Mouse (Mus musculus) liver, embryonic 15.5 days (tissue): Measurements from ENCODE around the gene Madcam1. TPM values are rescaled to one million over a fixed set of nuclear protein-coding genes. Genes with fewer than 3 reads are reported as not detected.

ENCODE experiments used
- ATAC-seq: fragments of 200-750 bp; cut with Nextera tagmentation; 2 replicates; pipeline ENCODE4 v1.8.0; 2017; ENCODE audit warnings: moderate number of reproducible peaks, mild to moderate bottlenecking, moderate library complexity; ENCODE audit not compliant: insufficient read depth
- H3K27ac ChIP-seq: fragments of 300-500 bp; sonication (generic); replicated peaks from 2 replicates; pipeline ENCODE4 v1.5.1; 2015; ENCODE audit warnings: mild to moderate bottlenecking, inconsistent platforms
- H3K27me3 ChIP-seq: fragments of 300-500 bp; sonication (generic); 2 replicates; pipeline ENCODE4 v1.6.1; 2015; ENCODE audit warnings: mild to moderate bottlenecking, inconsistent platforms
- H3K36me3 ChIP-seq: fragments of 300-500 bp; sonication (generic); replicated peaks from 2 replicates; pipeline ENCODE4 v1.6.1; 2015; ENCODE audit warnings: moderate library complexity, mild to moderate bottlenecking, inconsistent platforms
- H3K4me1 ChIP-seq: fragments of 300-500 bp; sonication (generic); replicated peaks from 2 replicates; pipeline ENCODE4 v1.6.1; 2015; ENCODE audit warnings: inconsistent platforms
- H3K4me2 ChIP-seq: fragments of 300-500 bp; sonication (generic); 2 replicates; pipeline ENCODE4 v1.6.1; 2015; ENCODE audit warnings: moderate library complexity, mild to moderate bottlenecking, inconsistent platforms
- H3K4me3 ChIP-seq: fragments of 300-500 bp; sonication (generic); replicated peaks from 2 replicates; pipeline ENCODE4 v1.5.1; 2015; ENCODE audit warnings: mild to moderate bottlenecking, inconsistent platforms
- H3K9ac ChIP-seq: fragments of 300-500 bp; sonication (generic); 2 replicates; pipeline ENCODE4 v1.6.1; 2015; ENCODE audit warnings: moderate library complexity, mild to moderate bottlenecking, inconsistent platforms
- H3K9me3 ChIP-seq: fragments of 300-500 bp; sonication (generic); replicated peaks from 2 replicates; pipeline ENCODE4 v1.6.1; 2016; ENCODE audit warnings: inconsistent platforms
- WGBS: fragments of 180-500 bp; shearing (Covaris S2); methylation state at CpG from one replicate; pipeline ENCODE4 v1.1.7; 2015; ENCODE audit warnings: mixed read lengths; ENCODE audit not compliant: insufficient replicate concordance; 5-methylcytosine and 5-hydroxymethylcytosine counted together
- polyA plus RNA-seq: library from polyadenylated mRNA; unstranded; fragments of >200 nt; fragmentation: Nextera tagmentation; extraction: Ambion mirVana; gene quantifications from 2 replicates; pipeline ENCODE4 v1.2.1, GENCODE M21; 2015

The Madcam1 gene
- polyA plus RNA-seq, 1 experiment from 2014 or later, result 0.26 TPM

- no peaks in the 10 kb centered on the region for H3K9me3 ChIP-seq
- no peak for ATAC-seq
- H3K4me2 ChIP-seq, result peak overlapping the region; percentile 61
- H3K27ac ChIP-seq, result peak overlapping the region; percentile 95
- peaks cover 46% of the 10 kb centered on the region for H3K36me3 ChIP-seq
- H3K4me1 ChIP-seq, result peaks cover 74% of the 10 kb centered on the region
- WGBS, result 28% methylated on average over 1 of the region's 1 CpGs
- peaks cover 45% of the 10 kb centered on the region for H3K27me3 ChIP-seq
- no peak overlapping the region for H3K4me3 ChIP-seq
- H3K9ac ChIP-seq, result no peak overlapping the region
Measured at GRCm38 (mm10) chr10:79713163-79713562, 48.8 kb downstream of the Madcam1 start.

DNA sequence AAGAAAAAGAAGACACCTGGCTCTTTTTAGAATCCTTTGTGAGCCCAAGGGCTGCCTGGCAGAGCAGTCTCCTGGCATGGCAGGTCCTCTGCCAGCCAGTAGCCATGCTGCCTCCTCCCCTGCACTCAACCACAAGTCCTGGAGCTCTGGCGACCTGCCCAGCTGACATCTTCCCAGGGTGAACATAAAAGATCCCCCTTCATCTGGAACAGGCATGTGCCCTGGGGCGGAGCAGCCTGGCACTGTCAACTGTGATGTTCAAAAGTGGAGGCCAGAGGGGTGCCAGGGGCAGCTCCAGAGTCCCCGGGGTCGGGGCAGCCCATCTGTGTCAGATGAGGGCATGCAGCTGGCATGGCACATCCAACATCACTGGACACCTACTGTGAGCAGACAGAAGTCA lies 50.6 kb downstream of the Madcam1 start:
- H3K27me3 ChIP-seq, result peaks cover 63% of the 10 kb centered on the region
- H3K9me3 ChIP-seq, result no peaks in the 10 kb centered on the region
- H3K9ac ChIP-seq, result no peak overlapping the region
- no peak overlapping the region for H3K4me2 ChIP-seq
- WGBS, result 53% methylated on average over 4 of the region's 4 CpGs
- peaks cover 28% of the 10 kb centered on the region for H3K36me3 ChIP-seq
- H3K27ac ChIP-seq, result no peak overlapping the region
- peaks cover 56% of the 10 kb centered on the region for H3K4me1 ChIP-seq
- H3K4me3 ChIP-seq, result no peak overlapping the region
- no peak for ATAC-seq

DNA sequence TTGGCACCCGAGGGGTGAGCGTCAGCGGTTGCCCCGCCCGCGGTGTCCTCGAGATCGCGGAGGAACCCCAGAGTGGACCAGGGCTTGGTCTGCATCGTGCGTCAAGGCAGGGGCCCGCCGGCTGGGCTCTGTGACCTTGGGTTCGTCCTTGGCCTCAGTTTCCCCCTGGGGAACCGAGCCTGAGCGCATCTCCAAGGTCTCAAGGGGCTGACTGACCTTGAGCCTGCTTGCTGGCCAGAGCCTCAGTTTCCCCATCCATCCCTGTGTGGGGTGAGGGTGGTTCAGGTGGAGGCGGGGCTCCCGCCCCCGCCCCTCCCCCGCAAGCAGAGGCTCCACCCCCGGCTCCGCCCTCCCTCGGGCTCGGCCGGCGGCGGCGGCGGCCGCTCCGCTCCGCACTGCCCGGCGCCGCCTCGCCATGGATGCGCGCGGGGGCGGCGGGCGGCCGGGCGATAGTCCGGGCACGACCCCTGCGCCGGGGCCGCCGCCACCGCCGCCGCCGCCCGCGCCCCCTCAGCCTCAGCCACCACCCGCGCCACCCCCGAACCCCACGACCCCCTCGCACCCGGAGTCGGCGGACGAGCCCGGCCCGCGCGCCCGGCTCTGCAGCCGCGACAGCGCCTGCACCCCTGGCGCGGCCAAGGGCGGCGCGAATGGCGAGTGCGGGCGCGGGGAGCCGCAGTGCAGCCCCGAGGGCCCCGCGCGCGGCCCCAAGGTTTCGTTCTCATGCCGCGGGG lies 52.1 kb downstream of the Madcam1 start, which contains the start of gene Hcn2:
Gene Hcn2, plus strand, starts transcription at position 381 of the 734 bp plus-strand sequence.
- H3K27ac ChIP-seq, result no peak within 1 kb of the TSS
- peak within 1 kb of the TSS; percentile 62 for H3K4me3 ChIP-seq
- H3K4me2 ChIP-seq, result peak within 1 kb of the TSS; percentile 88
- H3K27me3 ChIP-seq, result peaks cover 76% of the 10 kb centered on the region
- peaks cover 14% of the 10 kb centered on the region for H3K36me3 ChIP-seq
- peaks cover 43% of the 10 kb centered on the region for H3K4me1 ChIP-seq
- ATAC-seq, result no peak
- 2% methylated on average over 62 of the region's 91 CpGs for WGBS
- no peaks in the 10 kb centered on the region for H3K9me3 ChIP-seq
- no peak within 1 kb of the TSS for H3K9ac ChIP-seq

DNA sequence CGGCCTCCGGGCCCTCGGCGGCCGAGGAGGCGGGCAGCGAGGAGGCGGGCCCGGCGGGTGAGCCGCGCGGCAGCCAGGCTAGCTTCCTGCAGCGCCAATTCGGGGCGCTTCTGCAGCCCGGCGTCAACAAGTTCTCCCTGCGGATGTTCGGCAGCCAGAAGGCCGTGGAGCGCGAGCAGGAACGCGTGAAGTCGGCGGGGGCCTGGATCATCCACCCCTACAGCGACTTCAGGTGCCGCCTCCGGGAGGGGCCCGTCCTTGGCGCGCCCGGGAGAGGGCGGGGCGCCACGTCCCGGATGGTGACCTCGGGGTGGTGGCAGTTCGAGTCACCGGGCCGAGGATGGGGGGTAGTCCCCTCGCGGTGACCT lies 52.6 kb downstream of the Madcam1 start:
- Histone ChIP-seq H3K27me3 (peaks cover 81% of the 10 kb centered on the region), H3K27ac (no peak overlapping the region), H3K4me3 (peak overlapping the region; percentile 62), H3K4me1 (peaks cover 38% of the 10 kb centered on the region), H3K36me3 (peaks cover 8% of the 10 kb centered on the region), H3K9me3 (no peaks in the 10 kb centered on the region), H3K9ac (no peak overlapping the region), H3K4me2 (peak overlapping the region; percentile 88)
- ATAC-seq, result no peak
- WGBS, result under 1% methylated on average over 43 of the region's 44 CpGs

DNA sequence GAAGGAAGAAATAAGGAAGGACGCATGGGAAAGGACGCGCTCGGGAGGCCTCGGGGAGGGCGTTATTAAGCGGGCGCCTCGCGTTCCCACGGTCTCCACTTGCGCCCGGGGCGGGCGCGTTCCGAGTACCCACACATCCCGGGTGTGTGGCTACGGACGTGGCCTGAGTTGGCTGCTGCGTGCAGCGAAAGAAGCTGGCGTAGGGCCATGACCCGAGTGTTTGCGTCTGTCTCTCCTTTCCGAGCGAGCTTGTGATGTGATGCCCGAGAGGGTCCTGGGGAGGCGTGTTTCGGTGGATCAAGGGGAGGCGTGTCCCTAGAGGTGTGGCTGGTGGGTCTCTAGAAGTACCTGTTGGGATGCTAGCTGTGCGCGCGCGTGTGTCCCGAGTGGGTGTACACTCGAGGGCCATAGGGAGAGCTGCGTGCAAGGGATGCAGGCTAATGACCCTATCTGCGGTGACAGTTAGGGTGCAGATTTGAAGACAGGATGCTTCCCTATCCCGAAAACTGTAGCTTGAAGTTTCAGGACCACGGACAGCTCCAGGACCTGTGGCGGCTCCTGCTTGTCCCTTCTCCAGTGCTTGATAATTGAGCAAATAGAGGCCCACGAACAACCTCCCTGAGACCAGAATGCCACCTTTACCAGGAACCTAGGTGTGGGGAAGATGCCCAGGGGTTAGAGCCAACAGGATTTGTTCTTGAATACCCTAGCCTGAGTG lies 53.4 kb downstream of the Madcam1 start:
- 3% methylated on average over 43 of the region's 43 CpGs for WGBS
- Histone ChIP-seq H3K4me1 (peaks cover 30% of the 10 kb centered on the region), H3K9me3 (no peaks in the 10 kb centered on the region), H3K4me2 (peak overlapping the region; percentile 88), H3K27me3 (peaks cover 89% of the 10 kb centered on the region), H3K36me3 (0 out of 2 replicates have a peak, but pooled peaks cover 1% of the 10 kb centered on the region), H3K27ac (no peak overlapping the region), H3K9ac (no peak overlapping the region), H3K4me3 (peak overlapping the region; percentile 62; the same call in 1 of the 2 replicates)
- no peak for ATAC-seq

Other genes with a start within 250 kb of the Madcam1 start
- gene Vmn2r83, start 195.8 kb upstream of the Madcam1 start, polyA plus RNA-seq, result not detected in 2 replicates
- gene Plpp2, start 130.8 kb upstream of the Madcam1 start, polyA plus RNA-seq, result 21.5 and 26.9 TPM in 2 replicates
- gene Mier2, start 109.4 kb upstream of the Madcam1 start, polyA plus RNA-seq, result 9.9 and 13.3 TPM in 2 replicates
- not detected in 2 replicates for gene Theg, start 77.2 kb upstream of the Madcam1 start, polyA plus RNA-seq
- gene C2cd4c, start 50.5 kb upstream of the Madcam1 start, polyA plus RNA-seq, result not detected in 2 replicates
- 0.08 and 0.10 TPM in 2 replicates for gene Shc2, start 26.6 kb upstream of the Madcam1 start, polyA plus RNA-seq
- not detected in 2 replicates for gene Odf3l2, start 18.8 kb upstream of the Madcam1 start, polyA plus RNA-seq
- 21.4 and 23.1 TPM in 2 replicates for gene Tpgs1, start 4.8 kb downstream of the Madcam1 start, polyA plus RNA-seq
- gene Cdc34, start 17.6 kb downstream of the Madcam1 start, polyA plus RNA-seq, result 105 and 107 TPM in 2 replicates
- gene Gzmm, start 24.5 kb downstream of the Madcam1 start, polyA plus RNA-seq, result 0.15 and 0.37 TPM in 2 replicates
- gene Bsg, start 39.9 kb downstream of the Madcam1 start, polyA plus RNA-seq, result 980 and 1,043 TPM in 2 replicates
- gene Hcn2, start 52.1 kb downstream of the Madcam1 start, polyA plus RNA-seq, result 0.02 TPM in 1 of 2 replicates, not detected in the other
- gene Polrmt, start 82.0 kb downstream of the Madcam1 start, polyA plus RNA-seq, result 15.6 and 17.7 TPM in 2 replicates
- 0.07 TPM in 1 of 2 replicates, not detected in the other for gene Fgf22, start 90.5 kb downstream of the Madcam1 start, polyA plus RNA-seq
- 39.6 and 42.0 TPM in 2 replicates for gene Rnf126, start 102.4 kb downstream of the Madcam1 start, polyA plus RNA-seq
- 0.71 and 1.0 TPM in 2 replicates for gene Fstl3, start 112.7 kb downstream of the Madcam1 start, polyA plus RNA-seq
- gene Prss57, start 126.4 kb downstream of the Madcam1 start, polyA plus RNA-seq, result 7.0 and 7.1 TPM in 2 replicates
- gene Palm, start 129.0 kb downstream of the Madcam1 start, polyA plus RNA-seq, result 8.8 and 9.2 TPM in 2 replicates
- 0.50 TPM in 2 replicates for gene Misp, start 156.4 kb downstream of the Madcam1 start, polyA plus RNA-seq
- gene Ptbp1, start 189.9 kb downstream of the Madcam1 start, polyA plus RNA-seq, result 120 and 133 TPM in 2 replicates
- gene Prtn3, start 209.9 kb downstream of the Madcam1 start, polyA plus RNA-seq, result 112 and 131 TPM in 2 replicates
- gene Plppr3, start 210.1 kb downstream of the Madcam1 start, polyA plus RNA-seq, result 5.8 and 6.1 TPM in 2 replicates
- gene Elane, start 221.7 kb downstream of the Madcam1 start, polyA plus RNA-seq, result 211 and 227 TPM in 2 replicates
- gene Cfd, start 226.3 kb downstream of the Madcam1 start, polyA plus RNA-seq, result not detected in 2 replicates
- gene Med16, start 244.4 kb downstream of the Madcam1 start, polyA plus RNA-seq, result 16.4 and 18.0 TPM in 2 replicates
- gene Gm26602, start 246.3 kb downstream of the Madcam1 start, polyA plus RNA-seq, result not detected in 2 replicates